Mouse (Mus musculus): ENCODE results near the gene Spata31d1a.
"Not testable (repeated sequence)": the region's sequence is repeated elsewhere in the genome, so short reads cannot be mapped to it uniquely, and the experiment has no call there.

Gene Spata31d1a

GRCm38 (mm10) chr13:59710230-59710629 is at the start of gene Spata31d1a:
Gene Spata31d1a, minus strand, starts transcription at chr13:59710330.
- DNase-seq (ENCODE audit: low spot score), result no peak

- no peak for DNase-seq (ENCODE audit: low spot score)
Observed at GRCm38 (mm10) chr13:59756906-59757305, 46.8 kb upstream of the Spata31d1a start.

GRCm38 (mm10) chr13:59750310-59750709 is 40.2 kb upstream of the Spata31d1a start:
- DNase-seq (ENCODE audit: low spot score), result no peak

GRCm38 (mm10) chr13:59746711-59747110 is 36.6 kb upstream of the Spata31d1a start, which contains the start of gene 1700014D04Rik:
Gene 1700014D04Rik, minus strand, starts transcription at chr13:59746752.
- no peak for DNase-seq (ENCODE audit: low spot score)

- no peak for DNase-seq (ENCODE audit: low spot score)
Observed at GRCm38 (mm10) chr13:59746164-59746563, 36.0 kb upstream of the Spata31d1a start.

GRCm38 (mm10) chr13:59745462-59745861 is 35.3 kb upstream of the Spata31d1a start:
- no peak for DNase-seq (ENCODE audit: low spot score)

GRCm38 (mm10) chr13:59741697-59742096 is 31.6 kb upstream of the Spata31d1a start:
- no peak for DNase-seq (ENCODE audit: low spot score)

- DNase-seq (ENCODE audit: low spot score), result no peak
Observed at GRCm38 (mm10) chr13:59741096-59741495, 31.0 kb upstream of the Spata31d1a start.

- no peak for DNase-seq (ENCODE audit: low spot score)
Observed at GRCm38 (mm10) chr13:59739397-59739796, 29.3 kb upstream of the Spata31d1a start.

- DNase-seq (ENCODE audit: low spot score), result no peak
Observed at GRCm38 (mm10) chr13:59738455-59738854, 28.3 kb upstream of the Spata31d1a start.

GRCm38 (mm10) chr13:59735190-59735589 is 25.1 kb upstream of the Spata31d1a start:
- peak; percentile 55 for DNase-seq (ENCODE audit: low spot score)

- DNase-seq (ENCODE audit: low spot score), result not testable (repeated sequence)
Observed at GRCm38 (mm10) chr13:59734347-59734746, 24.2 kb upstream of the Spata31d1a start.

GRCm38 (mm10) chr13:59733936-59734335 is 23.8 kb upstream of the Spata31d1a start:
- no peak for DNase-seq (ENCODE audit: low spot score)

GRCm38 (mm10) chr13:59731652-59732051 is 21.5 kb upstream of the Spata31d1a start, which contains the start of gene Spata31d1d:
Gene Spata31d1d, minus strand, starts transcription at chr13:59731752.
- no peak for DNase-seq (ENCODE audit: low spot score)

GRCm38 (mm10) chr13:59728378-59729093 is 18.4 kb upstream of the Spata31d1a start:
- DNase-seq (ENCODE audit: low spot score), result peak; percentile 93

GRCm38 (mm10) chr13:59726139-59726867 is 16.2 kb upstream of the Spata31d1a start:
- no peak for DNase-seq (ENCODE audit: low spot score)

- DNase-seq (ENCODE audit: low spot score), result not testable (repeated sequence)
Observed at GRCm38 (mm10) chr13:59722089-59722488, 12.0 kb upstream of the Spata31d1a start.

GRCm38 (mm10) chr13:59719475-59719874 is 9.3 kb upstream of the Spata31d1a start:
- DNase-seq (ENCODE audit: low spot score), result no peak

GRCm38 (mm10) chr13:59718857-59719440 is 8.8 kb upstream of the Spata31d1a start:
- DNase-seq (ENCODE audit: low spot score), result not testable (repeated sequence)

- DNase-seq (ENCODE audit: low spot score), result no peak
Observed at GRCm38 (mm10) chr13:59713710-59714109, 3.6 kb upstream of the Spata31d1a start.

GRCm38 (mm10) chr13:59711984-59712383 is 1.9 kb upstream of the Spata31d1a start, which contains the start of gene Spata31d1b:
Gene Spata31d1b, plus strand, starts transcription at chr13:59712284.
- DNase-seq (ENCODE audit: low spot score), result not testable (repeated sequence)

GRCm38 (mm10) chr13:59704562-59704961 is 5.6 kb downstream of the Spata31d1a start:
- DNase-seq (ENCODE audit: low spot score), result peak; percentile 50

- no peak for DNase-seq (ENCODE audit: low spot score)
Observed at GRCm38 (mm10) chr13:59703514-59703913, 6.6 kb downstream of the Spata31d1a start.
